Mouse (Mus musculus) neural tube, embryonic 15.5 days (tissue): Measurements from ENCODE around the gene Foxi3. TPM values are rescaled to one million over a fixed set of nuclear protein-coding genes. Genes with fewer than 3 reads are reported as not detected.

Experiments used
- ATAC-seq: fragments of 200-750 bp; cut with Nextera tagmentation; 2 replicates; pipeline ENCODE4 v1.8.0; 2017; ENCODE audit warnings: mild to moderate bottlenecking, moderate TSS enrichment, moderate library complexity; ENCODE audit not compliant: low FRiP score
- H3K27ac ChIP-seq: fragments of 300-500 bp; sonication (generic); replicated peaks from 2 replicates; pipeline ENCODE4 v1.5.1; 2015; ENCODE audit warnings: mild to moderate bottlenecking, inconsistent platforms
- H3K27me3 ChIP-seq: fragments of 300-500 bp; sonication (generic); replicated peaks from 2 replicates; pipeline ENCODE4 v1.6.1; 2015; ENCODE audit warnings: inconsistent platforms
- H3K36me3 ChIP-seq: fragments of 300-500 bp; sonication (generic); 2 replicates; pipeline ENCODE4 v1.6.1; 2015; ENCODE audit warnings: inconsistent platforms
- H3K4me1 ChIP-seq: fragments of 300-500 bp; sonication (generic); 2 replicates; pipeline ENCODE4 v1.6.1; 2015; ENCODE audit warnings: inconsistent platforms
- H3K4me2 ChIP-seq: fragments of 300-500 bp; sonication (generic); 2 replicates; pipeline ENCODE4 v1.6.1; 2015; ENCODE audit warnings: inconsistent platforms, mild to moderate bottlenecking, moderate library complexity
- H3K4me3 ChIP-seq: fragments of 300-500 bp; sonication (generic); replicated peaks from 2 replicates; pipeline ENCODE4 v1.5.1; 2015; ENCODE audit warnings: mild to moderate bottlenecking, inconsistent platforms
- H3K9ac ChIP-seq: fragments of 300-500 bp; sonication (generic); replicated peaks from 2 replicates; pipeline ENCODE4 v1.6.1; 2015; ENCODE audit warnings: mild to moderate bottlenecking, inconsistent platforms
- H3K9me3 ChIP-seq: fragments of 300-500 bp; sonication (generic); replicated peaks from 2 replicates; pipeline ENCODE4 v1.6.1; 2016; ENCODE audit warnings: inconsistent platforms
- WGBS: fragments of 180-500 bp; shearing (Covaris S2); methylation state at CpG from one replicate; pipeline ENCODE4 v1.1.7; 2015; ENCODE audit warnings: mixed read lengths; 5-methylcytosine and 5-hydroxymethylcytosine counted together
- polyA plus RNA-seq: library from polyadenylated mRNA; unstranded; fragments of >200 nt; fragmentation: Nextera tagmentation; extraction: Ambion mirVana; gene quantifications from 2 replicates; pipeline ENCODE4 v1.2.1, GENCODE M21; 2015

Gene Foxi3
- polyA plus RNA-seq = not detected in 2 replicates

DNA sequence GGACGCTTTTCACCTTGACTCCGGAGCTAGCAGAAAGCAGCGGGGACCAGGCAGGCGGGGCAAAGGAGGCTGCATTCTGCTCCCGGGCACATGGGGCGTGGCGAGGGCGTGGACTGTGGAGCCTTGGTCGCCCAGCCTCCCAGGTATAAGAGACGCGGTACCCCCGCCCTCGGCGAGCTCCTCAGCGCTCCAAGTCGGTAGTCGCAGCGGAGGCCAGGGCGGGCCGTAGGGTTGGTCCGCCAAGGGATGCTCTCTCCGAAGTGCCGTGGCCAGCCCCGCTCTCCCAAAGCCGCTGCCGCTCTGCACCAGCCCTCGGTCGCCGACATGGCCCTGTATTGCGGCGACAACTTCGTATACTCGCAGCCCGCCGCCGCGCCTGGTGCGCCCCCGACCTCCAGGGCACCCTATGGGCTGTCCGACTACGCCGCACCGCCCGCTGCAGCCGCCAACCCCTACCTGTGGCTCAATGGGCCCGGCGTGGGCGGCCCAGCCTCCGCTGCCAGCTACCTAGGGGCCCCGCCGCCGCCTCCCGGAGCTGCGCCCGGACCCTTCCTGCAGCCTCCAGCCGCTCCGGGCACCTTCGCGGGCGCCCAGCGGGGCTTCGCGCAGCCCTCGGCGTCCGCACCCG is at the start of gene Foxi3:
Gene Foxi3, plus strand, starts transcription at position 247 of the 628 bp plus-strand sequence.
- Histone ChIP-seq H3K4me1 (peaks cover 16% of the 10 kb centered on the region), H3K36me3 (no peaks in the 10 kb centered on the region), H3K27me3 (peaks cover 69% of the 10 kb centered on the region), H3K4me3 (peak within 1 kb of the TSS; percentile 44), H3K9ac (0 out of 2 replicates have a peak within 1 kb of the TSS, but pooled peaks have one; percentile 18), H3K4me2 (peak within 1 kb of the TSS; percentile 93), H3K27ac (no peak within 1 kb of the TSS), H3K9me3 (no peaks in the 10 kb centered on the region)
- under 1% methylated on average over 51 of the region's 67 CpGs for WGBS
- peak; percentile 65 for ATAC-seq

DNA sequence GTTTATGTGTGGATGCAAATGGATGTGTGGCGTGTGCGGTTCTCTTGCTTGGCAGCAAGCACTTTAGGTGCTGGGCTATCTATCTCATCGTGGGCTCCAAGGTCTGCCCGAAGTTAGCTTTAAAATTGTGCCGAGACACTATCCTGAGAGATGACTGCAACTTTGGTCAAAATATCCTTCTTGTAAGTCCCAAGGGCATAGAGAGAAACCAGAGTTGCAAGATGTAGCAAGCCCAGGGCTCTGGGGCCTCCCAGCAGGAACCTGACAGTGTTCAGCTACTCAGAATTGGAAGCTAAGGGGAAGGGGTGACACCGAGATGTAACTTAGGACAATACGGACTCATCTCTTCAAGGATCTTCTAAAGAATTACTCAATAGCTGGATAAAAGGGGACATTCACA is 46.8 kb upstream of the Foxi3 start:
- Histone ChIP-seq H3K9me3 (no peaks in the 10 kb centered on the region), H3K27ac (no peak overlapping the region), H3K4me3 (no peak overlapping the region), H3K4me1 (peaks cover 8% of the 10 kb centered on the region), H3K4me2 (no peak overlapping the region), H3K36me3 (peaks cover 17% of the 10 kb centered on the region), H3K27me3 (no peaks in the 10 kb centered on the region), H3K9ac (no peak overlapping the region)
- 91% methylated on average over 7 of the region's 7 CpGs for WGBS
- ATAC-seq = no peak

DNA sequence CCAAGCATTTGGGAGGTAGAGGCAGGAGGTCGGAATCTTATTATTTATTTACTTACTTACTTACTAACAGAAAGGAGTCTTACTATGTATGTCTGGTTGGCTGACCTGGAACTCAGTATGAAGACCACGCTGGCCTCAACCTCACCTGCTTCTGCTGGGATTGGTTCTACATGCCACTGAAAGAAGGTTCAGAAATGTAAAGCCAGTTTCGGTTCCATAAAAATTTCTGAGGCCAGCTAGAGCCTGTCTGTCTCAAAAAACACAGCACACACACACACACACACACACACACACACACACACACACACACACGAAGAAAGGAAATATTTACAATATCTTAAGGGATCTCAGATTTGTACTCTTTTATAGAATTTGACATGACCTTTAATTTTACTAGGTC is 46.0 kb upstream of the Foxi3 start:
- Histone ChIP-seq H3K9me3 (no peaks in the 10 kb centered on the region), H3K36me3 (peaks cover 15% of the 10 kb centered on the region), H3K4me3 (no peak overlapping the region), H3K27ac (no peak overlapping the region), H3K4me1 (peaks cover 8% of the 10 kb centered on the region), H3K27me3 (no peaks in the 10 kb centered on the region), H3K9ac (no peak overlapping the region), H3K4me2 (no peak overlapping the region)
- 83% methylated on average over 4 of the region's 4 CpGs for WGBS
- no peak for ATAC-seq

DNA sequence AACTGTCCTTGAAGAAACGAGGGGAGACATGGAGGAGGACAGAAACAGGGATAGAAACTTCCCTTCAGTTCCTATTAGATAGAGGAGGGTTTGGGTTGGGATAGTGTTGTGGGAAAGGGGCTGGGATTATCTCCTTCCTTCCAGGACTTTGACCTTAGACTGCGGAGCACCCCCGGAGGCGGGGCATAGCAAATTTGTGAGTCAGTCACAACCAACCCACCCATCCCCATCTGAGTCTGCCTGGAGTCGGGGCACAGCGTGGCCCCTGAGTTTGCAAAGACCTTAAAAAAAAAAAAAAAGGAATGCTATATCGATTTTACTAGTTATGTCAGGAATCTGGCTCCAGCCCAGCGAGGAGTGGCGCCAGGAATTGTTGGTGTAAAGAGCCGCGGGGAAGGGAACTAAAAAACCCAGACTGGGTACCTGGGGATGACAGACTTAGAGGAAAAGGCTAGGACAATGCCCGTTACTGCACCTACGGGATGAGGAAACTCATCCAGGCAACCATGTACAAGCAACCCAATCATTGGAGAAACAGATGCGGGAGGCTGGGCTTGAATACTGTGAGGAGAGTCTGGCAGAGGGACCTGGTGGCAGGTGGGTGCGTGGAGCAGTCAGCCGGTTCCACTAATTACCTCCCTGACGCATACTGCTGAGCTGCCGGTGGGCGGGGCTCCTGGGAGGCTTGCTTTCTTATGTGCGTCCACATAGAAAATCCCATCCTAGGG is 44.5 kb upstream of the Foxi3 start:
- H3K4me2 ChIP-seq = peak overlapping the region; percentile 50
- H3K9ac ChIP-seq = no peak overlapping the region
- H3K36me3 ChIP-seq = peaks cover under 1% of the 10 kb centered on the region; the same call in 1 of the 2 replicates
- ATAC-seq = peak; percentile 70; the same call in 1 of the 2 replicates
- no peaks in the 10 kb centered on the region for H3K27me3 ChIP-seq
- H3K4me1 ChIP-seq = peaks cover 8% of the 10 kb centered on the region
- H3K27ac ChIP-seq = no peak overlapping the region
- no peaks in the 10 kb centered on the region for H3K9me3 ChIP-seq
- WGBS = 16% methylated on average over 20 of the region's 20 CpGs
- H3K4me3 ChIP-seq = peak overlapping the region; percentile 20

DNA sequence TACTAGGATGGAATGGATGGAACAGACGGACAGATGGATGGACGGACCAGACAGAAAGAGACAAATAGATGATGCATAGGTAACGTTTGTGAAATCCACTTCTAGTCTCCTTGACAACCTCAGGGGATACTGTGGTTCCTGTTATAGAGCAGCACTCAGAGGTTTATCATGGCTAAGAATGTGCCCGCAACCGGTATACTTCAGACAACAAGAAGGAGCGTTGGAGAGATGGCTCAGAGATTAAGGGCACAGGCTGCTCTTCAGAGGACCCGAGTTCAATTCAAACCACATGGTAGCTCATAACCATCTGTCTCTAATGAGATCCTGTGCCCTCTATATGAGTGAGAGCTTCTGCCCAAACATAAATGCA is 44.0 kb upstream of the Foxi3 start:
- WGBS = 72% methylated on average over 7 of the region's 7 CpGs
- peak overlapping the region; percentile 20 for H3K4me3 ChIP-seq
- no peaks in the 10 kb centered on the region for H3K27me3 ChIP-seq
- no peak overlapping the region for H3K27ac ChIP-seq
- no peaks in the 10 kb centered on the region for H3K36me3 ChIP-seq
- H3K9me3 ChIP-seq = no peaks in the 10 kb centered on the region
- no peak overlapping the region for H3K9ac ChIP-seq
- peak; percentile 47; the same call in 1 of the 2 replicates for ATAC-seq
- peak overlapping the region; percentile 50 for H3K4me2 ChIP-seq
- peaks cover 8% of the 10 kb centered on the region for H3K4me1 ChIP-seq

DNA sequence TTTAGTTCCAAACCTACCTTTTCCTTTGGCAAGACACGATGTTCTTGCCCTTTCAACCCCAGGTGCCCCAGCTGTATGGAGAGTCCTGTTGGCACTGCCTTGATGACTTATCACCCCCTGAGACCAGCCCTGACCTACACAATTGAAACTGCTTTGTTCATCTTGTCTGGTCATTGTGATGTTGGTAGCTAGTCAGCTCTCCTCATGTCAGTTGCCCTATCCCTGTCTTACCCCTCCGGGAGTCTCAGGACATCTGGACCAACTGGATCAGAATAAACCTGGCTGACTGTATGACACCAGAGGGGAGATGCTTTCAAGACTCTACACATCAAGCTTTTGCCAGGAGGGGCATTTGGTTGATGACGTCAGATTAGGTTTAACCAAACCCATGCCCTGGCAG is 37.5 kb upstream of the Foxi3 start, which contains the start of gene Tex37:
Gene Tex37, minus strand, starts transcription at position 101 of the 400 bp plus-strand sequence.
- Histone ChIP-seq H3K27me3 (no peaks in the 10 kb centered on the region), H3K4me3 (no peak within 1 kb of the TSS), H3K4me1 (peaks cover 10% of the 10 kb centered on the region), H3K9me3 (no peaks in the 10 kb centered on the region), H3K4me2 (no peak within 1 kb of the TSS), H3K27ac (no peak within 1 kb of the TSS), H3K36me3 (no peaks in the 10 kb centered on the region), H3K9ac (no peak within 1 kb of the TSS)
- 93% methylated on average over 3 of the region's 3 CpGs for WGBS
- no peak for ATAC-seq

DNA sequence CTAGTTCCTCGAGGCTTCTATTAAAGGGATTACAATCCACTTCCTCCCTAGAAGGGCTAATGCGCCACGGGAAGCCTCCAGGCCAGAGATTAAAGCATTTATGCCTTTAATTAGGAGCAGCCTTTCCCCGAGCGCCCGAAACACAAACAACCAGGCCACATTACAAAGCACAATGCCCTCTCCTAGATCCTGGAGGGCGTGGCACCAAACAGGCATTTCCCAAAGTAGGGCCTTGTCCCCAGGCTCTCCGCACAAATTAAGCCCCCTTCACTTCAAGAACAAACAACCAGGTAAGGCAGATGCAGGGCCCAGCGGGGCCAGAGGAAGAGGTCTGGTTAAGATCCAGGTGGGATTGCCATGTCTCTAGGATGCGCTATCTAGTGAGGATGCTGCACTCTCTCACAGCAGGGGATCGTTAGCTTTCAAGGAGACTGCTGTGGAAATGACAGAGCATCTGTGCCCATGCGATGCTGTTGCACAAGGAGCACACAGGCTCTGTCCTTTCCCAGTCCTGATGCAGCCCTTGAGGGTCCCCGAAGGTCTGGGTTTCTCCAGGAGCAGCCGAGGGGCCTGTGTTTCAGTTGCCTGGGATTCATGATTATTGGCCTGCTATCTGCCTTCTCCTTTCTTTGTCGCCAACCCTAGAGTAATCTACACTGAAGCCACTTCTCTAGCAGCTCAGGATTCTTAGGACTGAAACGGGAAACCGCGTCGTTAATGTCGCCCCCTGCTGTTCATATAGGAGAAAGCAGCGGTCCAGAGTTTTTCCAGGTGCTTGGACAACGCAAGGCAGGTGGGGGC is 34.9 kb upstream of the Foxi3 start:
- Histone ChIP-seq H3K27me3 (no peaks in the 10 kb centered on the region), H3K9ac (peak overlapping the region; percentile 38; the same call in 1 of the 2 replicates), H3K36me3 (no peaks in the 10 kb centered on the region), H3K27ac (peak overlapping the region; percentile 69), H3K4me2 (peak overlapping the region; percentile 54), H3K4me1 (peaks cover 10% of the 10 kb centered on the region), H3K4me3 (peak overlapping the region; percentile 23), H3K9me3 (no peaks in the 10 kb centered on the region)
- WGBS = 3% methylated on average over 22 of the region's 22 CpGs
- peak; percentile 86 for ATAC-seq

DNA sequence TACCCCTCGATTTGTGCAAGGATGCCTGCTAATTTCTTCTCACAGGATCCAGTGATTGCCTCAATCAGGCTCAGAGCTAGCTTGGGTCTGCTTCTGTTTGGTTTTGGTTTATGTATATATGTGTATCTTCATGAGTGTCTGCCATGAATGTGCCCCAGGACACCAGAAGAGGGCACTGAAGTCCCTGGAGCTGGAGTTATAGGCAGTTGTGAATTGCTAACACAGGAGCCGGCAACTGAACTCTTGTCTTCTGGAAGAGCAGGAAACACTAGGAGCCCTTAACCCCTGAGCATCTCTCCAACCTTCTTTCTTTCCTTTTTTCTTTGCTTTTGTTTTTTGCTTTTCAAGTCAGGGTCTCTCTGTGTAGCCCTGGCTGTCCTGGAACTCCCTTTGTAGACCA is 24.5 kb upstream of the Foxi3 start:
- Histone ChIP-seq H3K36me3 (no peaks in the 10 kb centered on the region), H3K9ac (no peak overlapping the region), H3K4me3 (no peak overlapping the region), H3K27ac (no peak overlapping the region), H3K4me1 (no peaks in the 10 kb centered on the region), H3K9me3 (no peaks in the 10 kb centered on the region), H3K4me2 (no peak overlapping the region), H3K27me3 (no peaks in the 10 kb centered on the region)
- ATAC-seq = no peak
- WGBS = 83% methylated on average over 2 of the region's 2 CpGs

DNA sequence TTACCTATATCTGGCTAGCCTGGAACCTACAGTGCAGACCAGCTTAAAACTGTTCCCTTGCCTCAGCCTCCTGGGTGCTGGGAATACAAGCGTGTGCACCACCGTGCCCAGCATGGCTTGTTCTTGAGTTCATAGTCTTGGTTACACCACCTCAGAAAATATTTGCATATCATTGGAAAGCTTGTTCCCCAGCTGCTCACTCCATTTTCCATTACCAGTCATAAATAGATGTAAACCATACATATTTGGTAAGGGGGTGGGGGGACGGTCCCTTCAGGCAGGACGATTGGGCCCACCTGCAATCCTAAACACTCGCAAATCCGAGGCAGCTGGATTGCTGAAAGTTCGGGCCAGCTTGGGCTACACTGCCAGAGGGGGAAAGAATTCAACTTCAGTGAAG is 3.1 kb upstream of the Foxi3 start:
- H3K4me2 ChIP-seq = no peak overlapping the region
- no peak for ATAC-seq

DNA sequence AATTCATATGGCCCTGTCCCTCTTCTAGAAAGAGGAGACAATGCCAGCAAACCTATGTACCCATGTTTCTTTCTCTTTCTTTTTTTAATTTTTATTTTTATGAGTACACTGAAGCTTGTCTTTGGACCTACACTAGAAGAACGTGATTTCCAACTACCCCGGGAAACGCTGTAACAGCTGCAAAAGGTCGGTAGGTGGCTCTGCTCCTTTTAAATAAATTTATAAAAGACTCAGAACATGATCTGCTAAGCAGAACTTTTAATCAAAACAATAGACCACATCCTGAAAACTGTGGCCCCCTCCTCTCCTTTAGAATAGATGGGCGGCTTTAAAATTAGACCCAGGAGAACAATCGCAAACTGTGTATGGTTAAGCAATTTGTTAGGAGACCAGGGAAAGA is 2.3 kb upstream of the Foxi3 start:
- Histone ChIP-seq H3K4me2 (no peak overlapping the region), H3K9ac (no peak overlapping the region), H3K9me3 (no peaks in the 10 kb centered on the region), H3K27ac (no peak overlapping the region), H3K4me1 (peaks cover 16% of the 10 kb centered on the region), H3K36me3 (no peaks in the 10 kb centered on the region), H3K4me3 (no peak overlapping the region), H3K27me3 (peaks cover 55% of the 10 kb centered on the region)
- ATAC-seq = no peak
- WGBS = 11% methylated on average over 6 of the region's 6 CpGs

More for the DNA sequence above, 3.1 kb upstream of the Foxi3 start:
- H3K27ac ChIP-seq = no peak overlapping the region
- H3K4me3 ChIP-seq = no peak overlapping the region
- H3K27me3 ChIP-seq = peaks cover 47% of the 10 kb centered on the region
- no peak overlapping the region for H3K9ac ChIP-seq
- WGBS = 83% methylated on average over 7 of the region's 7 CpGs
- peaks cover 16% of the 10 kb centered on the region for H3K4me1 ChIP-seq
- no peaks in the 10 kb centered on the region for H3K36me3 ChIP-seq
- H3K9me3 ChIP-seq = no peaks in the 10 kb centered on the region

DNA sequence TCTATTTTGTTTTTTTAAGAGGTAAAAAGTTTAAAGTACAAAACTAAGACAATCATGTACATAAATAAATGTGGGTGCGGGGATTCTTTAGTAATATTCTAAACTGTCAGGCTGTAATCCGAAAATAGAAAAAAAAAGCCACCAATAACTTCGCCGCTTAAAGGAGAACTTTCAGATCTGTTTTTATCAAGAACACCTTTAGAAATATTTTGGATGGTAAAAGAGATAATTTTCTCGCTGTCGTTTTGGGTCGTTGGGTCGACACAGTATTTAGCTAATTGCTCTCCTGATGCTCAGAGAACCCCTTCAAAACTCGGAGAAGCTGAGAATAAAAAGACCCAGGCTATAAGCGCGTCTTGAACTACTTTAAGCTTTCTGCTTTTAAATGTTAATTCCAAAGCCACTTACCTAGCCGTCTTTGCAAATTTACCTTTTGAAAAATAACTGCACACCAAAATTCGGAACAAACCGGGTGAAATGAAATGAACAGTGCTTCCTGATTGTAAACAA is 985 bp upstream of the Foxi3 start:
- Histone ChIP-seq H3K9ac (no peak overlapping the region), H3K36me3 (no peaks in the 10 kb centered on the region), H3K4me3 (no peak overlapping the region), H3K4me2 (no peak overlapping the region), H3K27ac (no peak overlapping the region), H3K4me1 (peaks cover 16% of the 10 kb centered on the region), H3K27me3 (peaks cover 63% of the 10 kb centered on the region), H3K9me3 (no peaks in the 10 kb centered on the region)
- WGBS = 4% methylated on average over 14 of the region's 14 CpGs
- no peak for ATAC-seq
